Mouse (Mus musculus): ENCODE data around the gene Hist2h2aa1.
"Not testable (repeated sequence)": the region's sequence is repeated elsewhere in the genome, so short reads cannot be mapped to it uniquely, and the experiment has no call there.

The Hist2h2aa1 gene

GRCm38 (mm10) chr3:96245003-96245886 lies at the start of gene Hist2h2aa1:
Gene Hist2h2aa1 (plus strand): TSS chr3:96245497.
- DNase-seq (ENCODE audit: low read depth, low spot score): peak; percentile 91

DNA sequence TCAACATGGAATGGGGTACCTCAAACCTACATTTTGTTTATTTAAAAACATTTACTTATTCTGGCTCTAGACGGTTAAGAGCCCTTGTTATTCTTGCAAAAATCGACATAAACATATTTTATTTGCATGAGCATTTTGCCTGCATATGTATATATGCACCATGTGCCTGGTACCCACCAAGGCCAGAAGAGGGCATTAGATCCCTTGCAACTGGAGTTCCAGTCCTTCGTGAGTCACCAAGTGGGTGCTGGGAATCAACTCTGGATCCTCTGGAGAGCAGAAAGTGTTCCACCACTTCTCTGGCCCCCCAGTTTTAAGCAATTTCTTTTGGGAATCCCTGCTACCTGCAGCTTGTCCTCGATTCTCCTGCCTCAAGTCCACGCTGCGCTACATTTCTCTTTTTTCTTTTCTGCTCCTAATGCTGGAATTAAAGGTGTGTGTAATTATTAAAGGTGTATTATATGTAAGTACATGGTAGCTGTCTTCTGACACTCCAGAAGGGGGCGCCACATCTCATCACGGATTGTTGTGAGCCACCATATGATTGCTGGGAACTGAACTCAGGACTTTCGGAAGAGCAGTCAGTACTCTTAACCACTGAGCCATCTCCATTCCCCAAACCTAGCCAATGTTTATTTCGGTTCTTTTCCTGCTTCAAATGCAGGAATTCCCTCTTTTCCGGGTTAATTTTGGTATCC lies 49.5 kb upstream of the Hist2h2aa1 start:
- DNase-seq (ENCODE audit: low read depth, low spot score): peak; percentile 37

DNA sequence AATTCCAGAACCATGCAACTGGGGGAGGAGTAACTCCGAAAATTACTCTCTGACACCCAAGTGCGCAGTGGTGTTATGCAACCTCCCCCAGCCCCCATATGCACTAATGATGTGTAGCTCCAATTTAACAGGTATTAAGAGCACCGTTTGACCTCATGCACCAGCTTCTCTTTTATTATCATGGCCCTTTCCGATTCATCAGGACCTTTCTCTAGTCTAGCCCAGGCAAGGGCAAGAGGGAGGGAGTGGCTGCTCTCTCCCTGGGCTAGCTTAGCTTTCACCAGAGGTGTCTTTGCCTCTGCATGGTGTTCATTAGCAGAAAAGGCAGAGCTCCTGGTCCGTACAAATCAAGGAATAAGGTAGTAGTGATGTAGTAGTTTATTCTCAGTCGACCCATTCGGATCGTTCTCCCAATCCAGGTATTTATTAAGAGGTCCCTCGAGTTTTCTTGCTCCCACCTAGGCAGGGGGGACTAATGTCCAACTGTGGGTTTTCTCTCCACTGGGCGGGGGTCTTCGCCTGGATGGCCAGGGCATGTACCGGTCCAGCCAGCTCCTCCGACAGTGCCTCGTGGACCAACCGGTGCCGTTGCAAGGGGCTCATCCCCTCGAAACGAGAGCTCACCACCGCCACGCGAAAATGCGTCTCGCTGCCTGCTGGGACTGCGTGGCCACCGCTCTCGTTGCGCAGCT lies 48.7 kb upstream of the Hist2h2aa1 start:
- peak; percentile 49 for DNase-seq (ENCODE audit: low read depth, low spot score)

DNA sequence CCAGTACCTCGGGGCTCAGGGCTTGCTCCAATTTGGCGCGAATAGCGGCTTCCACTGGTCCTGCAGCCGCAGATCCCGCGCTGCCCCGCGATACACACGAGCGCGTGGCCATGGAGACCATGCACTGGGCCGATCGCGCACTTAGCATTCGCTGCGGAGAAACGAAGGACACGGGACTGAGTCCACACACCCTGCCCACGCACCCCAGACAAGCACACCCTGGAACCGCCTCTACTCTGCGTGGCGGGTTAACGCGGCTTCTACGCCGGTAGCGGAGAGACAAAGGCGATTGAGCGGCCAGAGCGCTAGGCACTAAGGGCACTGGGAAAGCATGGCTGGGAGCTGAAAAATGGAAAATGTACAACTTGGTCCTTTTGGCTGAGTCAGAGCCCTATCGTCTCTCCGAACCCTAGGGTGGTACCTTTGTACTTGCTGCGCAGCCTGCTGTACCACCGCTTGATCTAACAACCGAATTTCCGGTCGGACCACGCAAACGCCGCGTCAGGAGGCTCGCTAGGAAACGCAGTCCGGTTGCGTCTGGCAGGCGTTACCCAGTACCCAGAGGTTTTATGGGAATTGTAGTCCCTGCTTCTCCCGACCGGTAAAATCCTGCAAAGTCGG lies 48.1 kb upstream of the Hist2h2aa1 start:
- DNase-seq (ENCODE audit: low read depth, low spot score): peak; percentile 99

DNA sequence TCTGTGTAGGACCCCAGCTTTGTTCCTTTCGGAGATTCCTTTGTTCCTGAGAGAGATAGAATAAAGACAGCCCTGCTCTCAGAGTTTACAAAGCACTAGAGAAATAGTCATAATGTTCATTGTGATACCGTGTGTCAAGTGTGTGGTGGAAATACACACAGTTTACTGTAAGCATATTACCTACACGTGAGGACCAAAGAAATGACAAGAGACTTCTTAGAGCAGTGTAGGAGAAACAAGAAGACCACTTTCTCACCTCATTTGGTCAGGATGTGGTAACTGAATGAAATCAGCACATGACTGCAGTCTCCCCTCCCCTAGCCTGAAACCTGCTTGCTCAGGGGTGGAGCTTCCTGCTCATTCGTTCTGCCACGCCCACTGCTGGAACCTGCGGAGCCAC lies 47.1 kb upstream of the Hist2h2aa1 start:
- DNase-seq (ENCODE audit: low read depth, low spot score): no peak

DNA sequence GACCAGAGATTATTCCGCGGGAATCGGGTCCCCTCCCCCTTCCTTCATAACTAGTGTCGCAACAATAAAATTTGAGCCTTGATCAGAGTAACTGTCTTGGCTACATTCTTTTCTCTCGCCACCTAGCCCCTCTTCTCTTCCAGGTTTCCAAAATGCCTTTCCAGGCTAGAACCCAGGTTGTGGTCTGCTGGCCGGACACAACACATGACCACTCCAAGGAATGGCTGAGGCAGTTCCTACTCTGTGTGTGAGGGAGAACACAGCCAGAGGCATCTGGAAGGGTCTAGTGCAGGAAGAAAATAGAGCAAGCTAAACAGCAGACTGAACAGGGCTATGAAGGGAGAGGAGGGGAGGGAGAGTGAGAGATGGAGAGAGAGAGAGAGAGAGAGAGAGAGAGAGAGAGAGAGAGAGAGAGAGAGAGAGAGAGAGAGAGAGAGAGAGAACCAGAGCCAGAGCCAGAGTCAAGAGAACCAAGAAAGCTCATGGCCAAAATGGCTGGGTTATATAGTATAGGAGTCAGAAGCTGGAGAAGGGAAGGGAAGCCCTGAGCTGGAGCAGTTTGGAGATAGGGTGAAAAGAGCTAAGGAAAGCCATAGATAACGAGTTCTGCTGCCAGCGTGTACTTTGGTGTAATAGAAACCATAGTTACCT lies 46.6 kb upstream of the Hist2h2aa1 start:
- DNase-seq (ENCODE audit: low read depth, low spot score): not testable (repeated sequence)

DNA sequence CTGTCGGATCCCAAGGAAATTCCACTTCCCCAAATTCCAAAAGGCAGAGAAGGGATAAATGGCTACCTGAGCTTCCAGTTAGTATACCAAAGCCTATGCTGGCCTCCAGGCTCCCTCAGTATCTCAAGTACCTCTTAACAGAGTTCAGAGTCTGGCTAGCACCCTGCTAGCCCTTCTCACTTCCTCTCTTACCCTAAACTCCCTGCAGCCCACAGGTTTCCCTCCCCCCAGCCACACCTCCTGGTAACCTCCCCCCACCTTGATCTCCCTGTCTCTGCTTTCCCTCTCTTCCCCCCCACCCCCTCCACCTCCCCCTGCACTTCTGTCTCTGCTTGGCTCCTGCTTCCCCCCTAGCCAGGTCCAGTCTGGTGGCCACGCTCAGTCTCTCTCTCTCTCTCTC lies 45.6 kb upstream of the Hist2h2aa1 start:
- no peak for DNase-seq (ENCODE audit: low read depth, low spot score)

DNA sequence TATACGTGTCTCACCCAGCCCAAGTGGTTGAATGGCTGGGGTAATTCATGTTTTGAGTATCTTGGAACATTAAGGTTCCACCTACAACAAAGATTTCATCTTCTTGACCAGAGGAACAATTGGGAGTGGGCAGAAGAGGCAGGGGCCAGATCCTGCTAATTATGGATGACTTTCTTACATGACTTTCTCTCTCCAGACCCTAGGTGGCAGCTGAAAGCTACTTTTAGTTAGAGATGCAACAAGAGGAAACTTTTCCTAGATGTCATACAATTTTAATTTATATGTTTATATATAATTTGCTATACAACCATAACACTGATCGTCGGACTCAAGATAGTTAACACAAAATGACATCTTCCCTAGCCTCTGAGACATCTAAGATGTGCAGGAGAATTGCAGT lies 37.5 kb upstream of the Hist2h2aa1 start:
- no peak for DNase-seq (ENCODE audit: low read depth, low spot score)

GRCm38 (mm10) chr3:96209242-96209641 lies 36.1 kb upstream of the Hist2h2aa1 start:
- peak; percentile 50 for DNase-seq (ENCODE audit: low read depth, low spot score)

DNA sequence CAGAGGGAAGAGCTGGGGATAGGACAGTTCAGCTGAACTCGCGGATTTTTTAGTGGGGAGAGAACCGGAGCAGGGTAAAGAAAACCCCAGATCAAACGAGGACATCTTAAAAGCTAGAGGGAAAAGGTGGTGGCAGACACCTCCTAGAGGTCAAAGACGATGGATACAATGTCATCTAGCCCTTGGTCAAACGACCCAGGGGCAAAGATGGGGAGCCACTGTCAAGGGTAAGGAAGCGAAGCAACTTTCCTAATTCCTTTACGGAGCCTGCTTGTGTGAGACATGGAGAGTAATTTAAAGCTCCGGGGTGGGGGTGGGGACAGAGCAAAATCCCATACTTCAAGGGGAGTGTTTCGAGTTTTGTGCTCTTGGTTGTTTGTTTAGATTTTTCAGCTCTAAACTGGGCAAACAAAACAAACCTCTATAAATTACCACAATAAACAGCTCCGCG lies 26.1 kb upstream of the Hist2h2aa1 start:
- peak; percentile 55 for DNase-seq (ENCODE audit: low read depth, low spot score)

DNA sequence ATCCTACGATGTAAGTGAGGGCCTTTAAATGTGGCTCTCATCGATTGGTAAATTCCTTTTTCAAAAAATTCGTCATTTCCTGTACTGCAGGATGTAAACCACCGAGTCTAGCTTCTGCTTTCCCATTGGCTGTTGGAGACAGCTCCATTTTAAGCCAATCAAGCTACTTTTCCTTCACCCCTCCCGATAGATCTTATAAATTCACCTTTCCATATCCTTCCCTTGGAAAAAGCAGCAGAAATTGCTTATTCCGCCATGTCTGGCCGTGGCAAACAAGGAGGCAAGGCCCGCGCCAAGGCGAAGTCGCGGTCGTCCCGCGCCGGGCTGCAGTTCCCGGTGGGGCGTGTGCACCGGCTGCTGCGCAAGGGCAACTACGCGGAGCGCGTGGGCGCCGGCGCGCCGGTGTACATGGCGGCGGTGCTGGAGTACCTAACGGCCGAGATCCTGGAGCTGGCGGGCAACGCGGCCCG lies 25.6 kb upstream of the Hist2h2aa1 start, which contains the start of the genes Bola1 and Hist2h2ab:
Gene Bola1 (minus strand): TSS at position 49 of the 470 bp plus-strand sequence.
Gene Hist2h2ab (plus strand): TSS at position 205 of the 470 bp plus-strand sequence.
- DNase-seq (ENCODE audit: low read depth, low spot score): peak; percentile 98

- peak; percentile 47 for DNase-seq (ENCODE audit: low read depth, low spot score)
Observed at GRCm38 (mm10) chr3:96220131-96220764, 25.0 kb upstream of the Hist2h2aa1 start.

- DNase-seq (ENCODE audit: low read depth, low spot score): peak; percentile 99
Observed at GRCm38 (mm10) chr3:96220765-96221639, 24.3 kb upstream of the Hist2h2aa1 start, which contains the start of the genes Hist2h2ac and Hist2h2be. Gene Hist2h2ac (minus strand): TSS chr3:96220880. Gene Hist2h2be (plus strand): TSS chr3:96221119.

- DNase-seq (ENCODE audit: low read depth, low spot score): peak; percentile 24
Observed at GRCm38 (mm10) chr3:96221640-96222038, 23.7 kb upstream of the Hist2h2aa1 start.

GRCm38 (mm10) chr3:96222774-96223173 lies 22.5 kb upstream of the Hist2h2aa1 start:
- DNase-seq (ENCODE audit: low read depth, low spot score): peak; percentile 28

GRCm38 (mm10) chr3:96225421-96225820 lies 19.9 kb upstream of the Hist2h2aa1 start:
- DNase-seq (ENCODE audit: low read depth, low spot score): no peak

DNA sequence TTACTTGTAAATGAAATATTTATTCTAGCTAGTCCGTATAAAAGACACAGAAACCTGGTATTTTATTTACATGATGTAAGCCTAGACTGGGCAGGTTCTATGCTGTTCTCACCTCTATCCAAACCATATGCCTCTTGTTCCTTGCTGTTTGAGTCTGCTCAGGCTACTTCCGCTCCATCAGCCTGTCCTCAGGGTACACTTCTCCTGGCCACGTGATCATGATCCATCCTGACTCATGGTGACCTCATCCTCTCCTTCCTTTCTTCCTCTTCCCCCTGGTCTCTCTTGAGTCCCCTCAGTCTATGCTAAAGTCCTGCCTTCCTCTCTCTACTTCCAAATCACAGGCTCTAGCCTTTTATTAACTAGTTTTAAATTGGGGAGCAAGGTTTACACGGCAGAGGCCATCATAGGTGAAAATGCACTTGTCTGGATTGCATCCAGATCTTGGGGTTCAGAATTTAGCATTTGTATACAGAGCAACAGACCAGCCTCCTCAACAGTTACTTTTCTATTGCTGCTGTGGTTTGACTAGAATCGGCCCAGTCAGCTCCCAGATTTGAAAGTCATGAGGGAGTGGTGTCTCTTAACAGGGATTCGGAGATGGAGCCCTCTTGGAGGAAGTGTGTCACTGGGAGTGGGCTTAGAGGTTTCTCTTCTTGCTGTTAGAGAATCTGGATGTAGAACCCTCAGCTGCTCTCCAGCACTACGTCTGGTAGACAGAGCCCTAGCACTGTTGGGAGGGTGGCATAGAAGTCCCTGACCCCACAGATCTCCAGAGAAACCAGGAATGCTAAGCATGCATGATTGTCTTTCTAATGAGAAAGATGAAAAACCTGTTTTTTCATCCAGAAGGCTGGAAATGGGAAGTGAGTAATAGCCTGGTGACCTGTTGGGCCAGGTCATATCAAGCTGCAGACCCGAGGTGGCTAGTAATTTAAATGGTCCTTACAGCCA lies 18.3 kb upstream of the Hist2h2aa1 start:
- peak; percentile 54 for DNase-seq (ENCODE audit: low read depth, low spot score)

DNA sequence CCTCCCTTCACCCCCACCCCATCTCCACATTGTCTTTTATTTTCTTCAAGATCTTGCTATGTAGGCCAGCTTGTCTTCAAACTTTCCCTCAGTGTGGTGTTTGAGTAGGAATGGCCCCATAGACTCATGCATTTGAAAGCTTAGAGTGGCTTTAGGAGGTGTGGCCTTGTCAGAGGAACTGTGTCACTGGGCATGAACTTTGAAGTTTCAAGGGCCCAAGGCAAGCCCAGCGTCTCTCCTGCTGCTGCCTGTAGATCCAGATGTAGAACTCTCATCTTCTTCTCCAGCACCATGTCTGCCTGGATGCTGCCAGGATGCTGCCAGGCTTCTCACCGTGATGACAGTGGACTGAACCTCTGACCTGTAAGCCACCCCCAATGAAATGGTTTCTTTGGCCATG lies 16.5 kb upstream of the Hist2h2aa1 start:
- no peak for DNase-seq (ENCODE audit: low read depth, low spot score)

Data from brain, adult 2 months (tissue).